Mouse (Mus musculus) CH12.LX (cell line): Measurements from ENCODE around the gene Nup153. TPM values are rescaled to one million over a fixed set of nuclear protein-coding genes. Genes with fewer than 3 reads are reported as not detected.

Experiments used
- DNase-seq: peaks from one replicate; pipeline ENCODE4 v3.0.0-alpha.2; 2013; ENCODE audit errors: extremely low read depth
- H3K27ac ChIP-seq: 2 replicates; pipeline ENCODE4 v1.5.1; 2012; ENCODE audit warnings: low read depth, mild to moderate bottlenecking, control low read depth, moderate library complexity; ENCODE audit not compliant: insufficient read depth
- H3K27me3 ChIP-seq: replicated peaks from 2 replicates; pipeline ENCODE3; 2012; ENCODE audit warnings: inconsistent platforms
- H3K36me3 ChIP-seq, 2 experiments: replicated peaks in 1 of 2; 2 replicates each; pipeline versions ENCODE3 to v1.6.1; 2012; ENCODE audit warnings: inconsistent platforms in 1 of 2, low read length in 1 of 2, mild to moderate bottlenecking in 1 of 2, mixed read lengths in 1 of 2, moderate library complexity in 1 of 2; ENCODE audit not compliant: control insufficient read depth in 1 of 2, insufficient read depth in 1 of 2
- H3K4me1 ChIP-seq, 2 experiments: 2 replicates each; pipeline ENCODE4 v1.6.1; 2012; ENCODE audit warnings: inconsistent platforms in 1 of 2, moderate library complexity in 1 of 2; ENCODE audit not compliant: insufficient read depth in 2 of 2, control insufficient read depth in 1 of 2
- H3K4me2 ChIP-seq: 2 replicates; pipeline ENCODE4 v1.6.1; 2012; ENCODE audit warnings: low read depth, mild to moderate bottlenecking, control low read depth; ENCODE audit not compliant: poor library complexity, insufficient read depth, severe bottlenecking
- H3K4me3 ChIP-seq, 3 experiments: fragments of 150-350 bp in 1 of 3; sonication (generic) in 1 of 3; replicated peaks in 1 of 3; 2 replicates each; pipeline versions ENCODE3 to v1.5.1; 2011 to 2012; ENCODE audit warnings: low read depth in 2 of 3, low read length in 2 of 3, mild to moderate bottlenecking in 2 of 3, moderate library complexity in 2 of 3, control low read depth in 1 of 3, improper control_type of control experiment in 1 of 3, inconsistent platforms in 1 of 3, mixed read lengths in 1 of 3; ENCODE audit not compliant: poor library complexity in 1 of 3
- H3K79me2 ChIP-seq: replicated peaks from 2 replicates; pipeline ENCODE4 v1.6.1; 2012; ENCODE audit warnings: mild to moderate bottlenecking, moderate library complexity; ENCODE audit not compliant: control insufficient read depth, poor library complexity, insufficient read depth, severe bottlenecking; ENCODE audit errors: extremely low read depth
- H3K9ac ChIP-seq: 2 replicates; pipeline ENCODE4 v1.6.1; 2012; ENCODE audit warnings: low read depth, mild to moderate bottlenecking, control low read depth, moderate library complexity; ENCODE audit not compliant: insufficient read depth
- H3K9me3 ChIP-seq: replicated peaks from 2 replicates; pipeline ENCODE3; 2012; ENCODE audit warnings: low read length, inconsistent platforms, mixed read lengths
- BHLHE40 ChIP-seq: IDR thresholded peaks from 2 replicates; pipeline ENCODE4 v1.6.1; 2011; ENCODE audit warnings: mild to moderate bottlenecking, low read depth, low read length, improper control_type of control experiment
- CHD1 ChIP-seq: IDR thresholded peaks from 2 replicates; pipeline ENCODE4 v1.6.1; 2012; ENCODE audit warnings: low read depth, low read length, improper control_type of control experiment, inconsistent platforms
- CHD2 ChIP-seq: IDR thresholded peaks from 2 replicates; pipeline ENCODE4 v1.6.1; 2011; ENCODE audit warnings: low read length, improper control_type of control experiment
- CTCF ChIP-seq, 2 experiments: IDR thresholded peaks in 1 of 2; conservative IDR thresholded peaks in 1 of 2; 2 replicates each; pipeline ENCODE4 v1.5.1; 2011 to 2012; ENCODE audit warnings: low read depth in 2 of 2, low read length in 2 of 2, improper control_type of control experiment in 1 of 2, inconsistent platforms in 1 of 2, mild to moderate bottlenecking in 1 of 2, moderate library complexity in 1 of 2
- GABPA ChIP-seq: IDR thresholded peaks from 2 replicates; pipeline ENCODE4 v1.6.1; 2012; ENCODE audit warnings: low read depth, low read length, improper control_type of control experiment, inconsistent platforms; ENCODE audit not compliant: insufficient replicate concordance
- JUND ChIP-seq: conservative IDR thresholded peaks from 2 replicates; pipeline ENCODE4 v1.6.1; 2011; ENCODE audit warnings: low read depth, low read length, improper control_type of control experiment
- KAT2A ChIP-seq: IDR thresholded peaks from 2 replicates; pipeline ENCODE4 v1.6.1; 2012; ENCODE audit warnings: low read length, improper control_type of control experiment, inconsistent platforms; ENCODE audit not compliant: insufficient replicate concordance
- MAFK ChIP-seq: IDR thresholded peaks from 2 replicates; pipeline ENCODE4 v1.6.1; 2011; ENCODE audit warnings: low read length, improper control_type of control experiment; ENCODE audit not compliant: insufficient replicate concordance
- MAZ ChIP-seq: IDR thresholded peaks from 2 replicates; pipeline ENCODE4 v1.6.1; 2012; ENCODE audit warnings: low read depth, mild to moderate bottlenecking, inconsistent platforms, low read length, improper control_type of control experiment, moderate library complexity
- MXI1 ChIP-seq: IDR thresholded peaks from 2 replicates; pipeline ENCODE4 v1.6.1; 2011; ENCODE audit warnings: mild to moderate bottlenecking, low read depth, low read length, improper control_type of control experiment
- MYC ChIP-seq: IDR thresholded peaks from 2 replicates; pipeline ENCODE4 v1.6.1; 2011; ENCODE audit warnings: low read depth, mild to moderate bottlenecking, improper control_type of control experiment, low read length
- NELFE ChIP-seq: IDR thresholded peaks from 2 replicates; pipeline ENCODE4 v1.6.1; 2011; ENCODE audit warnings: low read depth, low read length, improper control_type of control experiment
- PAX5 ChIP-seq: IDR thresholded peaks from 2 replicates; pipeline ENCODE4 v1.6.1; 2012; ENCODE audit warnings: low read length, inconsistent platforms, mixed read lengths
- RAD21 ChIP-seq: IDR thresholded peaks from 2 replicates; pipeline ENCODE4 v1.6.1; 2011; ENCODE audit warnings: low read depth, mild to moderate bottlenecking, low read length, improper control_type of control experiment, moderate library complexity
- RCOR1 ChIP-seq: conservative IDR thresholded peaks from 2 replicates; pipeline ENCODE4 v1.6.1; 2012; ENCODE audit warnings: low read depth, mild to moderate bottlenecking, inconsistent platforms, low read length, improper control_type of control experiment
- SMC3 ChIP-seq: IDR thresholded peaks from 2 replicates; pipeline ENCODE4 v1.6.1; 2011; ENCODE audit warnings: low read depth, low read length, improper control_type of control experiment
- USF1 ChIP-seq: IDR thresholded peaks from 2 replicates; pipeline ENCODE4 v1.6.1; 2014; ENCODE audit warnings: low read depth, mild to moderate bottlenecking, inconsistent platforms, low read length, improper control_type of control experiment
- ZC3H11A ChIP-seq: IDR thresholded peaks from 2 replicates; pipeline ENCODE4 v1.6.1; 2012; ENCODE audit warnings: low read depth, mild to moderate bottlenecking, inconsistent platforms, low read length, improper control_type of control experiment
- ZKSCAN1 ChIP-seq: IDR thresholded peaks from 2 replicates; pipeline ENCODE4 v1.6.1; 2012; ENCODE audit warnings: low read depth, inconsistent platforms, low read length, improper control_type of control experiment, borderline replicate concordance
- dilution Hi-C: fragments of 300-500 bp; cut with MboI; formaldehyde crosslinking; loops from 2 replicates; pipeline ENCODE4 v1.14.3; 2020; ENCODE audit warnings: low sequenced_read_pairs; ENCODE audit not compliant: extremely low pct_unique_long_range_greater_than_20kb, extremely low pct_ligation_motif_present
- in situ Hi-C: fragments of 300-500 bp; cut with MboI; formaldehyde crosslinking; loops from 3 replicates; pipeline ENCODE4 v1.14.3; 2019; ENCODE audit warnings: low sequenced_read_pairs, low pct_ligation_motif_present, low pct_unique_long_range_greater_than_20kb, mixed read lengths
- polyA plus RNA-seq: library from polyadenylated mRNA; unstranded; fragments of >175 nt; gene quantifications from 2 replicates; pipeline ENCODE4 v1.2.1, GENCODE M21; 2012; ENCODE audit warnings: low read depth; ENCODE audit not compliant: insufficient read length
- total RNA-seq, 2 experiments: library from RNA; depleted of rRNA; stranded (reverse); fragments of 300-350 nt in 1 of 2; fragments of >200 nt in 1 of 2; gene quantifications; 2 replicates each; pipeline ENCODE4 v1.2.3; 2012 to 2014

Gene Nup153
- total and polyA plus RNA-seq, 3 experiments, result 60.6 to 118 (median 91.5) TPM

DNA sequence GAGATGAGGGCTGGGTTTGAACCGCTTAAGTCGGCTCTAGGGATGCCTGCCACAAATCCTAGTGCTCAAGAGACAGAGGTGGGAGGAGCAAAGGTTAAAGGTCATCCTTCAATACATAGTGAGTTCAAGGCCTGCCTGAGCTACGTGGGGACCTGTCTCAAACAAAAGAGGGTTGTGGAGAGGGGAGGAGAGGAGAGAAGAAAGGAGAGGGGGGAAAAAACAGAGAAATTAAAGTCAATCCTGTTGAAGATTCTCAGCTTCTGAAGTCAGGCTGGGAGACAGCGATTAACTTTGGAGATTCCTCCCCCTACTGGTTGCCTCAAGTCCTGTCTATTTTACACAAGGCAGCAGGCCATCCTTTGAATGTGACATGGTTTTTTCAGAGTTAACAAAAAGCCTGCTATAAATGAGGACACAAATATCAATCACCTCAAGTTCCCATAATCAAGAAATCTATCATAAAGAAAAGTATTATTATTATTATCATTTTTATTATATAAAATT, 64.2 kb downstream of the Nup153 start:
- Histone ChIP-seq H3K4me3 (no peak overlapping the region), H3K27me3 (peaks cover 4% of the 10 kb centered on the region), H3K4me2 (no peak overlapping the region)
- dilution Hi-C loops, result no loop called here
- TF ChIP-seq CTCF (conservative IDR thresholded peaks at IDR 0.05 in 1 of 2, IDR thresholded peaks at IDR 0.05 in 1 of 2; ENCODE audit: low read depth in 2 of 2, low read length in 2 of 2) (peak; percentile 59 to 80; a peak in 3 of 4 replicates), MXI1 (no peak), RAD21 (peak; percentile 89), JUND (no peak), ZC3H11A (peak; percentile 67), MAZ (no peak), SMC3 (peak; percentile 88), CHD1 (no peak), MAFK (no peak), MYC (no peak)
- TF ChIP-seq, all 38 proteins: peak for 4
- Histone ChIP-seq H3K36me3 (no peaks in the 10 kb centered on the region), H3K9me3 (no peaks in the 10 kb centered on the region), H3K4me1 (peaks cover 4 to 5% of the 10 kb centered on the region in 2 experiments), H3K9ac (no peak overlapping the region), H3K27ac (no peak overlapping the region), H3K79me2 (no peaks in the 10 kb centered on the region)
- in situ Hi-C loops, result loop anchor here (25.0 kb wide), 1 partner anchor 1126 kb away; no protein-coding TSS in a partner anchor
- DNase-seq, result peak; percentile 62

DNA sequence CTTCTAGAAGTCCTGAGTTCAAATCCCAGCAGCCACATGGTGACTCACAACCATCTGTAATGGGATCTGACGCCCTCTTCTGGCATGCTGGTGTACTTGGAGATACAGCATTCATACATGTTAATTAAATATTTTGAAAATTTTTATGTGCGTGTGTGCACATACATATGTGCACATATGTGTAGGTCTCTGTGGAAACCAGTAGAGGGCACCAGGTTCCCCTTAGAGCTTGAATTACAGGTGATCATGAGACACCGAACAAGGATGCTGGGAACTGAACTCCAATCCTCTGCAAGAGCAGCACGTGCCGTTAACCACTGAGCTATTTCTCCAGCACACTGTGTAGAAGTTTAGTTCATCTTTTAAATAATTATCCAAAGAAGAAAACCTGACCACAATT, 68.5 kb downstream of the Nup153 start:
- H3K79me2 ChIP-seq, result no peaks in the 10 kb centered on the region
- in situ Hi-C loops, result loop anchor here (25.0 kb wide), 1 partner anchor 1122 kb away; no protein-coding TSS in a partner anchor

DNA sequence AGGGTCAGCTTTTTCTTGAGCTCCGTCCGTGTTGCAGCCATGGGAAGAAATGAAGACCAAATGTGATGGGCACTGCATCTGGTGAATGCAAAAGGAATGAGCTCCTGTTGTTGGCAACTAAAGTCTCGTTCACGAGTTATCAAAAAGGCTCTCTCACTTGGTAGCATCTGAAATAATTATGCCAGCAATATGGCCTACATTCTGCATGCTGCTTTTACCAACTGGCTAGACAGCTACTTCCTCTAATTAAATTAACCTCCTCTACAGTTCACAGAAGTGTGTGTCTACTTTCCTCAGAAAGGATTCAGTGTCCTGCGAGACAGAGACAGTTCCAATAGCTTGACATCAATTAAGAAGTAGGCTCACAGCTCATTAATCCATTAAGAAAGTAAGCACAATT, 73.2 kb downstream of the Nup153 start:
- in situ Hi-C loops (loop anchor here (25.0 kb wide), 1 partner anchor 1117 kb away; no protein-coding TSS in a partner anchor), dilution Hi-C loops (no loop called here)
- no peak for DNase-seq
- Histone ChIP-seq H3K4me2 (no peak overlapping the region), H3K27me3 (no peaks in the 10 kb centered on the region), H3K4me3 (no peak overlapping the region), H3K27ac (no peak overlapping the region), H3K9ac (no peak overlapping the region), H3K4me1 (no peaks in the 10 kb centered on the region), H3K9me3 (peaks cover 7% of the 10 kb centered on the region), H3K36me3 (no peaks in the 10 kb centered on the region), H3K79me2 (no peaks in the 10 kb centered on the region)
- TF ChIP-seq GABPA (no peak), BHLHE40 (no peak), CHD2 (no peak), MAZ (no peak), KAT2A (no peak), RCOR1 (no peak), NELFE (no peak), USF1 (no peak), JUND (no peak), PAX5 (no peak)

More for the DNA sequence above, 68.5 kb downstream of the Nup153 start:
- no peak overlapping the region for H3K4me3 ChIP-seq
- dilution Hi-C loops, result no loop called here
- H3K4me1 ChIP-seq, result no peaks in the 10 kb centered on the region
- H3K4me2 ChIP-seq, result no peak overlapping the region
- H3K36me3 ChIP-seq, result no peaks in the 10 kb centered on the region
- no peak overlapping the region for H3K27ac ChIP-seq
- no peaks in the 10 kb centered on the region for H3K27me3 ChIP-seq
- no peak for DNase-seq
- H3K9me3 ChIP-seq, result no peaks in the 10 kb centered on the region
- no peak overlapping the region for H3K9ac ChIP-seq
- TF ChIP-seq CTCF (conservative IDR thresholded peaks at IDR 0.05 in 1 of 2, IDR thresholded peaks at IDR 0.05 in 1 of 2; ENCODE audit: low read depth in 2 of 2, low read length in 2 of 2) (peak in 1 of 2 experiments; percentile 13; a peak in 1 of 4 replicates), ZKSCAN1 (no peak)
- TF ChIP-seq, all 38 proteins: peak for 1
